Mouse (Mus musculus) WW6 (cell line): ENCODE measurements around the gene Errfi1.

ENCODE experiments used
- DNase-seq: peaks from one replicate; pipeline ENCODE4 v3.0.0-alpha.2; 2013; ENCODE audit warnings: low read depth, low spot score

The Errfi1 gene

DNA sequence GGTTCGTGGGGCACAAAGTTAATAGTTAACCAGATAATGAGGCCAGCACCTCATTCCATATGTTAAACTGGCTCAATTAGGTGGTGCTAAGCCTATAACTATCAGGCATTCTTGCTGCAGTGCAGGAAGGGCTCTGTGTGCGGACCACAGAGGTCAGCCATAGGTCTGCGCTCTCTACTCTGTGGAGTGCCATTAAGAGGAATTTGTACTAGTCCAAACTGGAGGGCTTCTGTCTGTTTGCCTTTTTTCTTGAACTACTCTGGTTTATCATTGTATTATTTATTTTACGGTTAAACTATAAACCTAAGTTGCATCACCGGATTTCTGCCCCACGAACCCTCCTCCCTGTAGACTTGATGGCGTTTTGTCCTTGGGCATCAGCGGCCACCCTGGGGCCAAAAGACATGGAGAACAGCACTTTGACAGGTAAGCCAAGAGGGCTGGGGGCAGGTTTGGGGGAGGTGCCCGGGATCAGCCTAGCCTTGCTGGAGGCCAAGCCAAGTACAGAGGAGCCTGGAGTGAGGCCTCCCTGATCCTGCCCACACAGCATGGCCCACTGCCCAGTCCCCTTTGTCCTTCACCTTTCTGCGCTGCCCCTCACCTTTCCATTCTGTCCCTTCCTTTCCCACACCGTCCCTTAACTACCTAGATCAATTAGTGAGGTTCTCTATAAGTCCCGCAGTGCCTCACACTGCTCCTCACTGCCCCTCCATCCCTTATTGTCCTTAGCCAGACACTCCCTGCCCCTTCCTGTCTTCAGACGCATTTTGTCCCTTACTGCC is at the start of gene Errfi1:
TSS of gene Errfi1 (plus strand) at position 240 of the 782 bp plus-strand sequence.
- DNase-seq: no peak

DNA sequence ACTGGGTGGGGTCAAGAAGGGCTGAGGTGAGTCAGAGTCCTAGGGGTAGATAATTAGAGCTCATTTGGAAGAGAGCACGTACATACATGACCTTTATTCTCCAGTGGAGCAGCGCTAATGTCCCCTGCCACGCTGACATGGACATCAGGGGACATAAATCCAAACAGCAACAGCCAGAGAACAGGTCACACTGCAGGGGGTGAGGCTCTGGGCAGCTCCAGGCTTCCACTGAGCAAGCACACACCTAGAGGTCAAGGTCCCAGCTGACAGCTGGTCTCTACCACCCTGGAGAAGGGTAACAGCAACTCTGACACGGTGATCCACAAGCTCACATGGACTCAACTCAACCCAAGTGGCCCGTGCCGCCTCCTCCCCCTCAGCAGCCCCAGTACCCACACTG is 49.5 kb upstream of the Errfi1 start:
- DNase-seq: no peak

DNA sequence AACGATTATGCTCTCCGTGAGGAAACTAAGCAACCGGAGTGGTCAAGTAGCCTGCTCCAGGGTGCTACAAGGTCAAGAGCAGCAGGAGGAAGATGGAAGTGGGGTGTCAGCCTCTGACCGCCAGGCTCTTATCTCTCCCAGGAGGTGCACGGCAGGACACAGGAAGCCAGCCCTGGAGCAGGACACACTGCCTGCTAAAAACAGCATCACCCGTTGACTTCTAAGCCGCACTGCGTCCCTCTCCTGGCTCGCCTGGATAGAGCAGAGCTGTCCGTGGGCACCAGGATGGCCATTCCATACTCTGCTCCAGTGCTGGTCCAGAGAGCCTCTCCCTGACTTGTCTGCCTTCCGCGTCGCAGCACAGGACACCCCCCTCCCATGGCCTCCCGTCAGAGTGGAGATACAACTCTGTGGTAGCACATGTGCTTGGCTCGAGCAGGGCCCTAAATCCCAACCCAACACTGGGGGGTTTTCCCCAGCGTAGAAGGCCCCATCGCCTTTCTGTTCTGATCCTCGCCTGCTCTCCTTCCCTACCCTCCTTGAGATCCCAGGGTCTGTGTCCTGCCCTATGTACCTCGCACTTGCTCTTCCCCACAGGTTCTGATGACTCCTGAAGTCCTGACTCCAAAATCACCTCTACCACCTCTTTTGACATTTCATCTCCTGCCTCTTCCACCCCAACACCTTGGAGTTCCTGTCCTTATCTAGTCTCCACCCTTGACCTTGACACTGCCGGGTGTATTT is 45.8 kb upstream of the Errfi1 start:
- no peak for DNase-seq

DNA sequence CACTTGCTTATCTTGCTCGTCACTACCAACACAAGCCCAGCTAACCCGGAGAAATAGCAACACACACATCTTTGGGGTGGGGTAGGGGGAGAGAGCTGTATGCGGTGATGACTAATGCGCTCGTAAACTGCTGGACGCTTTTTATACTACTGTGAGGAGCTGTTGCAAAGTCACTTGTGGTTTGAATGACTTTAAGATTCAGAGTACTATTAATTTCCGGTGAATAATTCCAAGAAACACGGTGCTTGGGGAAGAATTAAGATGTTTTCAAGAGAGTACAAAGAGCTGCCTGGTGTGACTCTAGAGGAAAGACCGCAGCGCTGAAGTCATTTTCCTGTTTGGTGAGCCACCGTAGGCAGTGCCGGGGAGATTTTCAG is 45.3 kb upstream of the Errfi1 start:
- no peak for DNase-seq

DNA sequence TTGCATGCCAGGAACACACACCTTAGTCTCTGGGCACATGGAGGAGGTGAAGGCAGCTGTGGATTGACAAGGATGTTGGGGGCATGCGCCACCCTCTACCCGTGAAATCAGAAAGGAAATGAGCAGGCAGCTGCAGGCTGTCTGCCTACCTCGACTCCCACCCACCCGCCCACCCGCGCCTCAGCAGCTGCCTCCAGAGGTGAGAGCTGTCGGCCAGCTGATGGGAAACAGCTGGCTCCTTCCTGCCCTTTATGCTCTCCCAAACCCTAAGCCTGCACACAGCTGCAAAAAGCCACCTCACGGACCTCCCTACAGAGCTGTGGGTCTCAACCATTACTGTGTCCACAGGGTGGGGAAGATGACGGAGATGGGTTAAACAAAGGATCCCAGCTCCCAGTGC is 44.4 kb upstream of the Errfi1 start:
- no peak for DNase-seq

DNA sequence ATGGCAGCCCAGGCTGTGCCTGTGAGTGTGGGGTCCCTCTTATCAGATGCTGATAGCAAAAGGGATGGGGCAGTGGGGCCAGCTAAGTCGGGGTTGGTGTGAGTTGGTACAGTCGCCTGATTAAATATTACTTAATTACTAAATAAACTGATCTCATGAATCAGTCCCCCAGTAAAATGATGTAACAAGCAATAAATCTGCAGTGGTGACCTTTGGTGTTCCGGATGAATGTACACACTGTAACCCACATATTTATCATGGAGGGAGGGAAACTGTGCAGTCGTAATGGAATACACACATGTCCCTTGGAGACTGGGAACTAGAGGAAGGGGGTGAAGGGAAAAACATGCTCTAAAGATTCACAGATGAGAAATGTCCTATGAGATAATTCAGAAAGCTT is 38.6 kb upstream of the Errfi1 start:
- DNase-seq: no peak

DNA sequence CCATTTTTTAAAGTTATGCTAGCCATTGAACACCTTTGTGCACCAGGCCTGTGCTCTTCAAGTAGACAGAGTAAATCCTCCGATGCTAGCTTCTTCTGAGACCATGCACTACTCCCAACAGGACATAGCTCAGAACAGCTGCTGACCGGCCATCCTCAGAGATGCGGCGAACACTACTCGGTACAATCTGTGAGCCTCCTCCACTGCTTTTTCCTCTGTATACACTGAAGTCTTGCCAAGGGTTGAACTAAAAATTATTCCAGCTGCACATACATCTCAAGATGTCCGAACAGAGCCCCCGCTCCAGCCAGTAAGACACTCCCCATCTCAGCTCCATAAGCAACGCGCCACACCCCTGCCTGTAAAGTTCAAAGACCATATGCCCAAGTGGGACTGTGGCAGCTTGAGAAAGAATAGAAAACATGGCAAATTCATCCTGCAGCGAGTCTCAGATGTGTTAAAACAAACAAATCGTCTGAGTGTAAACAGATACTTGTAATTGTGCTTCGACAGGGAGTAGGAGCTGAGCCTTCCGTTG is 37.2 kb upstream of the Errfi1 start:
- no peak for DNase-seq

DNA sequence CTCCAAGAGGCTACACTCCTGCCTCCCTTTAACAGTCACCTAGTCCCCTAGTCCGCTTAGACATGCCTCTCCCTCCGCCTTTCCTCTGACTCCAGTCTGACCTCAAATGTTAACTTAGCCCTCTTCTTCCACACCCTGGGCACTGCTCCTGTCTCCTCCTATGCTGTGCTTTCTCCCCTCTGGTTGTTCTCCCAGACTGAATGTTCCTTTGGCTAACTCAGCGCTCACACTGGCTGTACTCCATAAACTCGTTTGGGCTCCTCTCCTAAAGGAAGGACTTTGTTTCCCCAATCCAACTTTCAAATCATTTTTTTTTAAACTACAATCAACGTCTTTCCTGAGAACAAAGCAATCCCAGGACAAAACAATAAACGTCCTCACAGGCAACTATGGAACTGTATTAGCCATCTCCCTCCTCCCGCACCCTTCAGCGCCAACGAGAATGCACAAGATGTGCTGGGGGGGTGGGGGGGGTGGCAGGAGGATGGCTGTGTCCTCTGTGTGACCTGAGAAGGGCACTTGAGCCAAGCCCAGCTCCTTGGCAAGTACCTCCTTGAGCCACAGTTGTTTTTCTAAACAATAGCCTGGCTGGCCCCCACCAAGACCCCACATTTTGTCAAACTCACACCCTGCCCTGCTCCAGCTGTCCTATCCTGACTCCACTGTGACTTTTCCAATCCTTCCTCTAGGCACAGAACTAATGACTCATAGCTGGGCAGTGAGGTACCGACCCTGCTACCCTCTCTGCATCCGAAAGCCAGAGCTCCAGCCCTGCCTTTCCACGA is 34.4 kb upstream of the Errfi1 start:
- no peak for DNase-seq

DNA sequence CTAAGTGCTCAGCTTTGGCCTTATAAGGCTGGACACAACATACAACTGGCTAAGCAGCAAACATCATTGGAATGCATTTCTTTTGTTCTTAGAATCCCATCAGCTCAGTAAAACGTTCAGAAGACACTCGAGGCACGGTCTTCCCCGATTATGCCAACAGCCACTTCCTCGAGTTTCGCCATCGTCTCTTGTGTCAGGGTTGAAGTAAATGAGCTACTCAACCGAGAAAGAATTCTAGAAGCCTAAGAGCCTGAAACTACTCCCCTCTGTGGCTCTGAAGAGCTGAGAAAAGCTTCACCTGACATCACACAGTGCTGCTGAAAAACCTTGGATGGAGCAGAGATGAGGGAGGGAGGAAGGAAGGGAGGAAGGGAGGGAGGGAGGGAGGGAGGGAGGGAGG is 32.3 kb upstream of the Errfi1 start:
- no peak for DNase-seq

DNA sequence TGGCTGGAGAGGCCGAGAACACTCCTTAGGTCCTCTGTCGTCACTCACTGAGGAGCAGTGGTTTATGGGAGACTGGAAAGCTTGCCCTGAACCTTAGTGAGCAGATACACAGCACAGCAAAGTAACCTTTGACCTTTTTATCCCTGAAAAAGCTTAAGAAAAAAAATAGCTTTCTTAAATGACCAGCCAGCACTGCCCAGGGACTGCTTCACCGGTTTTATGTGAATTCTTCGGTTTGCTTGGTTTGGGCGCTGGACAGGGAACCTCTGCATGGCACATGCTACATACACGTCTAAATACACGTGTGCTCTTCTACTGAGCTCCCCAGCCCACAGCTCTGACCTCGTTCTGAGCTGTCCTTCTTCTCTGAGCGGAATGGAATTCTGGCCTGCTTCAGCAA is 31.1 kb upstream of the Errfi1 start:
- DNase-seq: no peak

DNA sequence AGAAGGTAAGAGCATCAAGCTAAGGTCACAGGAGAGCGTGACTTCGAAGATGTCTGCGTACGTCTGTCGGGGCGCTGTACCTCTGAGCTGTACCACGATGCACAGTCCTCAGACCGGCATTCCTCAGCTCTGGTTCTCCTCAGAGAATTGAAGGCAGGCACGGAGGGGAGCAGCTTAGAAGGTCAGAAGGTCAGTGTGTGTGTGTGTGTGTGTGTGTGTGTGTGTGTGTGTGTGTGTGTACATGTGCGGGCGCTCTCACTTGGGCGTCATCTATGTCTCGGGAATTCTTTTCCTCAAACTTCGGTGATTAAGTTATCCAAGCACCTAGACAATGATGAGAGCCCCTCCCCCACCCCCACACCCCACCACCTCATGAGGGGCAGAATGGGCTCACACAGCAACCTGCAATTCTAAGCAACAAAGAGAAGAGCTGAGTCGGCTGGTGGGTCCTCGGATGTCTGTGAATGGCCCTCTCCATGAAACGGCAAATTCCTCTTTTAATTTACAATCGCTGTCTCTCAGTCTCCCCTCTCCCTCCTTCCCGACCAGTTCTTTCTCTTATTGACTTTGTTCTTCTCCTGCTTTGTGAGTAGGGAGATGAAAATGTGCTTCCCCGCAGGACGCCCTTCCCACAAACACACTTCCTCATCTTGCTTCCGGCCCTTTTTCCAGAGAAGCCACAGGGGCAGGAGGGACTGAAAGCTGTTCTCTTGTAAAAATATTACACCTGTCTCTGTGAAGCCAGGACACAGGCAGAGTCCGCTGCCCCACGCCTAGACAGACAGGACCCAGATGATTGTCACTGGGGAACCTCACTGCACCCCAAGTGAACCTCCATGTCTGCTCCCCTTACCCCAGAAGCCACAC is 29.9 kb upstream of the Errfi1 start:
- no peak for DNase-seq

DNA sequence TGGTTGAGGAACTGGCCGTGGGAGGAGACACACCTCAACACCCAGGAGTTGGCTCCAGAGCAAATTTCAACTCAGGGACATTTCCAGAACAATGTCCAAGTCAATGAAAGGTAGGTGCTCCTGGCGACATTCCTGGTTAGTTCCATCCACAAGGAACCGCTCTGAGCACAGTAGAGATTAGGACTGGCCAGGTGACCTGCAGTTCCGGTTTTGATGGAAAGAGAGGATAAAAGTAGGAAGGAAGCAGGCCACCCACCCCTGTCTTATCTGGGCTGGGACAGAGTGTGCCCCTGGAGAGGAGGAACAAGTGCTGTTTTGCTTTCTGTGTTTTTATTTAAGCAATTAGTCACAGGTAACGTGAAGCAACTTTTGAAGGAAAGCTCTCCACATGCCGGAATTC is 28.8 kb upstream of the Errfi1 start:
- no peak for DNase-seq

DNA sequence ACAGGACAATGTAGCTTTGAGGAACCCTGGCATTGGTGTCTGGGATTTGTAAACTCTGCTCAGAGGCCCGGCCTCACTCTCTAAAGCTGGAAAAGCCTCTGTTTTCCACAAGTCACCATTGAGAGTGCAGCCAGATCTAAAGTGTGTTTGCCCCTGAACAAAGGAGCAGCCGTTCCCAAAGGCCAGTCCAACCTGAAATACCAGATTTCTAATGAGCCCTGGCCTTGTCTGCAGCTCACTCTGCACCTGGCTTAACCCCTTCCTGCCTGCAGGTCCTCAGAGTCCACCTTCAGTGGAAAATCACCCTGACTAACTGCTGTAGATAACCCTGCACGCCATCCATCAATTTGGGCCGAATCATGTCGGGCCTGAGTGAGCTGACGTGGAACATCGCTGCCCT is 28.2 kb upstream of the Errfi1 start:
- no peak for DNase-seq

DNA sequence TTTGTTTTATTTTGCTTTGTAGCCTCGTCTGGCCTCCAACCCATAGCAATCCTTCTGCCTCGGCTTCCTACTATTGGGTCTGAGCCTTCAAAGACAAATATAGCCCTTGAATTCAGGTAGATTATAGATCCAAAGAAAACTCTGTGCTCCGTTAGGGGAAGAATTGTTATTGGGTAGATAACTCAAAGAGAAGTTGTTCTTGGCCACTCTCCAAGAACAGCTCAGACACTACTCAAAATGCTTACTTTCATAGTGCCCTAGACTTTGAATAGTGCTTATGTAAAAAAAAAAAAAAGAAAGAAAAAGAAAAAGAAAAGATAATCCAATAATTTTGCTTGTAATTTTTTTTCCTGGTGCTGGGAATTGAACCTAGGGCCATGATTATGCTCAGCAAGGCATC is 22.4 kb upstream of the Errfi1 start:
- no peak for DNase-seq

DNA sequence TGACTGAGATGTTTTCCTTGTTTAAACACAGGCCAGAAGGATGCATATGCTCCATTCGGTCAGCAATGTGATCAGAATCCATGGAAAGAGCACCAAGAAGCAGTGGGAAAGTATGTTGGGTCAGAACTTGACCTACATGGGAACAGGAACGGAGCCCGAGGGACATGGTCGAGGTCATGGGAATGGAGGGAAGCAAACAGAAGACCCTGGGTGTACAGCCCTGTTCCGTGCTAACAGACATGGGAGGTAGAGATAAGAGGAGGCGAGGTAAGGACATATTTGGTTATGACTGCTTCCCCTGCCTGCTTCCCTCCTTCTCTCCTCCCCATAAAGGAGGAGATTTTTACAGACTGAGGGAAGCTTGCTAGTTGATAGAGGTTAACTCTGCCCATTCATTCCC is 21.8 kb upstream of the Errfi1 start:
- DNase-seq: no peak

DNA sequence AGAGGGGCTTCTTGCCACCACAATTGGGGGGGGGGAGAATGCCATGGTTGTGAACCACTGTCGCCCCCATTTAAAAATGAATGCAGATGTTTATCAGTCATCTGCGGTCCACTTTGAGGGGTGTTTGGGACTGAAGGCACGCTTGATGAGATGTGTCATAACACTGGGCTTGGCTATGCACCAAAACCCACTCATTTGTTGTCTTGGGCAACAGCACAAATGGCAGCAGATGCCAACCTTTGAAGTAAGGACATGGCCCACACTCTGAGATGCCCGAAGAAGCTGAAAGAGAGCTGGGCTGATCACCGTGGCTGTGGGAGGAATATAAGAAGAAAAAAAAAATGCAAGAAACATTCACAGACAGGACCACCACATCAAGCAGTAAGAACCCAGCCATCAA is 18.6 kb upstream of the Errfi1 start:
- DNase-seq: no peak

DNA sequence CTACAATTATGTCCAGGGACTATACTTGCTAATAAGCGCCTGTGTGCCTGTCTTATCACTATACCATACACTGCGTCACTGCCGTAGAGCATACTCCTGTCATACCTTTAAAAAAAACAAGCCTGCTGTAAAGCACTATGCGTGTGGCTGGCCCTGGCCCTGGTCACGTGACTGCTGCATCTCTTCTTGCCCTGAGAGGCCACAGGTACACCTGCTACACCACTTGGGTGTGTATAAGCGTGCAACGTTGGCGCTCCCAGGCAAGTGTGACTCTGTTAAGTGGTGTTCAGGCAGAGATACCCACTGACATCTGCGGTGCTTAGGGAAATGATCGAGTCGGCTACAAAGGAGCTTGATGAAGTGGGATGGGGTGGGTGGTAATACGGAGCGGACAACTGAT is 17.5 kb upstream of the Errfi1 start:
- no peak for DNase-seq

DNA sequence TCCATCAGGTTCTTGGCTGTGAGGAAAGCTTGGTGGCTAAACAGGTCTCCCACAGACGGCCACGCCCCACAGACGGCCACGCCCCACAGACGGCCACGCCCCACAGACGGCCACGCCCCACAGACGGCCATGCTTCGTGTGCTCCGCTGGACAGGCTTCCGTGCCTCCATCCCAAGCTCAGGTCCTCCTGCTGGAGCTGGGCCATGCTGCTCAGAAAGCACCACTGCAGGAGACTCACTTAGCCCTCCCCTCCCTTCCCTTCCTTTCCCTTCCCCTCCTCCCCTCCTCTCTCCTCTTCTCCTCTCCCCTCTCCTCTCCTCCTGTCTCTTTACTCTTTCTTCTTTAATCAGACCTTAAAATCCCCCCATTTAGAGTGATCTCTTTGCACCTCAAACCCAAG is 16.8 kb upstream of the Errfi1 start:
- DNase-seq: no peak

DNA sequence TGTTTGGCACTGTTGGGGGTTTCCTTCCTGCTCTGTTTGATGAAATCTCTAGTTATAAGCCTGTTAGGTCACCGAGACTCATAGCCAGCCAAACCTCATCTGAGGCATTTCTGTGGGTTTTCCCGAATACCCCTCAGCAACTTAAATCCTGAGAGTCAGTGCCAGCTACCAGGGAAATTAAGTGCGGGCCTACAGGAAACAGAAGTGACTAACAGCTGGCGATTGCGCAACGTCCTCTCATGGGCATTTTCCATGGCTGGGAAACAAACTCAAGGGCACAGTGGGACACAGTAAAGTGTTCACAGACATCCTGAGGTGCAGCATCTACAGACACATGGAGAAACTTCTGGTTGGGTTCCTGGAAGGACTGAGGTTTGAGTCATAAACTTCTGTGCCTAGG is 16.3 kb upstream of the Errfi1 start:
- DNase-seq: no peak

DNA sequence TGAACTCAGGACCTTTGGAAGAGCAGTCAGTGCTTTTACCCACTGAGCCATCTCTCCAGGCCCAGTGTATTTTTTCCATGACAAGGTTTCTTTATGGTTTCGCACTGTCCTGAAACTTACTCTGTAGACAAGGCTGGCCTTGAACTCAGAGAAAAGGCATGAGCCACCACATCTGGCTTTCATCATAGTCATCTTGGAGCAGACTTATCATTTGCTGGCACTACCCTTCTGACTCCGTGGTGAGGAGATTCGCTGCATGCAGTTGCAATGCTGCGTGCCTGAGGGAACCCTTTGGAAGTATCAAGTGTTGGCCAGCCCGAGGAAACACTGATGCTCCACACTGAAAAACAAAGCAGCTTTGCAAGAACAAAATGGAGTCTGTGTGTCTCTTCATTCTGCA is 11.7 kb upstream of the Errfi1 start:
- no peak for DNase-seq

DNA sequence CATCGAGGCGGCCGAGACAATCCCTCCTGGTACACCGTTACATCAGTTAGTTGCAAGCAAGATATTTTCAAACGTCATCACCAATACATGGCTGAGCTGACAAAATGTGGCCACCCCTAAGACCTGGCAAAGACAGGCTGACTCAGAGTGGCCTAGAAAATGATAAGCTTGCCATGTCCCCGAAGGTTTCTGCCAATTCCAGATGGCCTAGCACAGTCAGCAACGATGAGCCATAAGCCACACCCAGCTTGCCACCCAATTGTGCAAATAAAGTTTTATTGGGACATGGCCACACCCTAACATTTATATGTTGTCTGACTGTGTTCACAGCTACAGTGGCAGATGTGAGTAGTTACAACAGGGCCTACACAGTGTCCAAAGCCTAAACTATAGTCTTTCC is 10.5 kb upstream of the Errfi1 start:
- DNase-seq: no peak
